Comparison of ENCODE assay signal across 20 mouse cellular contexts in genomic region chr1:75518427-75518826, GRCm38 (mm10). TPM values are rescaled to one million over a fixed set of nuclear protein-coding genes. Genes with fewer than 3 reads are reported as not detected.
A peak's percentile ranks its signal among the peaks of the same experiment; 100 is the strongest.
DNase-seq lines count a peak whose midpoint lies in the region; ATAC-seq and TF ChIP-seq lines count a peak whose summit lies in the region.
"Had no signal": no experiment of that assay in that cellular context is flagged by ENCODE, and none has a peak within 500 bp of the region (broad histone marks: within the 10 kb centered on the region; RNA-seq: fewer than 3 reads in every experiment).

No protein-coding gene starts in this region.

- no peaks in the 10 kb centered on the region for H3K27me3 ChIP-seq in kidney, embryonic 16.5 days (ENCODE audit: insufficient read depth, low read length)
- no peaks in the 10 kb centered on the region for H3K27me3 ChIP-seq in E14TG2a.4 (ENCODE audit: insufficient read depth, low read length)
- H3K27me3 ChIP-seq in intestine, embryonic 15.5 days (replicated peaks): no peaks in the 10 kb centered on the region
- H3K27me3 ChIP-seq: hindbrain, embryonic 13.5 days; neural tube, embryonic 13.5 days had no signal

- no peaks in the 10 kb centered on the region for H3K9me3 ChIP-seq in kidney, embryonic 16.5 days (ENCODE audit: low read length)
- no peaks in the 10 kb centered on the region for H3K9me3 ChIP-seq in E14TG2a.4 (ENCODE audit: low read length)
- no peaks in the 10 kb centered on the region for H3K9me3 ChIP-seq in ES-E14 (ENCODE audit: control insufficient read depth, insufficient read depth, low read depth, low read length)
- no peaks in the 10 kb centered on the region for H3K9me3 ChIP-seq in intestine, embryonic 15.5 days
- H3K9me3 ChIP-seq: hindbrain, embryonic 13.5 days; midbrain, embryonic 10.5 days; neural tube, embryonic 13.5 days had no signal

- H3K4me3 ChIP-seq in kidney, embryonic 16.5 days (ENCODE audit: low read length): no peak overlapping the region
- H3K4me3 ChIP-seq in E14TG2a.4 (replicated peaks; ENCODE audit: low read length) (0 out of 2 replicates have a peak overlapping the region, but pooled peaks have one; percentile 13), ES-E14 (ENCODE audit: insufficient read depth in 1 of 2, low read depth in 1 of 2, low read length in 2 of 2, poor library complexity in 1 of 2, severe bottlenecking in 1 of 2) (no peak overlapping the region)
- no peak overlapping the region for H3K4me3 ChIP-seq in intestine, embryonic 15.5 days (replicated peaks)
- H3K4me3 ChIP-seq: hindbrain, embryonic 13.5 days; layer of hippocampus, adult 2 months; midbrain, embryonic 10.5 days; neural tube, embryonic 13.5 days had no signal

- no peaks in the 10 kb centered on the region for H3K36me3 ChIP-seq in kidney, embryonic 16.5 days (ENCODE audit: insufficient read depth, low read length)
- H3K36me3 ChIP-seq in E14TG2a.4 (ENCODE audit: insufficient read depth, low read length) (no peaks in the 10 kb centered on the region), ES-E14 (ENCODE audit: control insufficient read depth, insufficient read depth, low read length, poor library complexity, severe bottlenecking) (no peaks in the 10 kb centered on the region)
- no peaks in the 10 kb centered on the region for H3K36me3 ChIP-seq in intestine, embryonic 15.5 days
- H3K36me3 ChIP-seq: hindbrain, embryonic 13.5 days; midbrain, embryonic 10.5 days; neural tube, embryonic 13.5 days had no signal

- 0 out of 2 replicates have a peak, but pooled peaks have one; percentile 5 for TF ChIP-seq CTCF in E14TG2a.4 (conservative IDR thresholded peaks at IDR 0.05; ENCODE audit: low read length)

- no peak for DNase-seq in kidney, postnatal 25 days
- DNase-seq in ES-E14 (ENCODE audit: low read depth, low spot score): no peak
- no peak for DNase-seq in ovary, adult 18-20 months (ENCODE audit: low spot score)
- DNase-seq in adipocyte (ENCODE audit: low spot score): no peak
- DNase-seq: adrenal gland, postnatal 10 days; cerebellum, adult 18-20 months; cerebellum, postnatal 36 days; gastrocnemius, postnatal 10 days; heart, adult 18-20 months; lung, postnatal 36 days; right cerebral cortex, postnatal 14 days had no signal

- H3K4me2 ChIP-seq in kidney, embryonic 16.5 days (replicated peaks; ENCODE audit: low read depth, low read length): no peak overlapping the region
- H3K4me2 ChIP-seq in intestine, embryonic 15.5 days (replicated peaks): no peak overlapping the region
- H3K4me2 ChIP-seq: hindbrain, embryonic 13.5 days; neural tube, embryonic 13.5 days had no signal

- ATAC-seq in kidney, embryonic 16.5 days (ENCODE audit: low FRiP score, low TSS enrichment): no peak
- no peak for ATAC-seq in intestine, embryonic 15.5 days

- no peak overlapping the region for H3K9ac ChIP-seq in kidney, embryonic 16.5 days (replicated peaks; ENCODE audit: low read length)
- peak overlapping the region; percentile 32; the same call in 1 of the 2 replicates for H3K9ac ChIP-seq in ES-E14 (ENCODE audit: insufficient read depth, low read depth, low read length, poor library complexity, severe bottlenecking)
- H3K9ac ChIP-seq in intestine, embryonic 15.5 days: no peak overlapping the region
- H3K9ac ChIP-seq: hindbrain, embryonic 13.5 days; liver, embryonic 14.5 days; neural tube, embryonic 13.5 days had no signal

- 94% methylated on average over 4 of the region's 4 CpGs for WGBS in kidney, embryonic 16.5 days
- WGBS in intestine, embryonic 15.5 days: 92% methylated on average over 4 of the region's 4 CpGs

- H3K4me1 ChIP-seq in kidney, embryonic 16.5 days (ENCODE audit: insufficient read depth, low read length): peaks cover 16% of the 10 kb centered on the region
- H3K4me1 ChIP-seq in E14TG2a.4 (replicated peaks; ENCODE audit: low read depth, low read length) (peaks cover 71% of the 10 kb centered on the region), ES-E14 (ENCODE audit: control insufficient read depth in 2 of 2, insufficient read depth in 2 of 2, low read length in 2 of 2, poor library complexity in 1 of 2) (peaks cover 0 to 8% of the 10 kb centered on the region in 2 experiments; a peak in 2 of 4 replicates)
- H3K4me1 ChIP-seq in intestine, embryonic 15.5 days (replicated peaks): peaks cover 23% of the 10 kb centered on the region

- peak overlapping the region; percentile 20; the same call in 1 of the 2 replicates for H3K27ac ChIP-seq in kidney, embryonic 16.5 days (ENCODE audit: low read length)
- H3K27ac ChIP-seq in ES-E14 (ENCODE audit: insufficient read depth, low read depth, low read length, poor library complexity, severe bottlenecking): peak overlapping the region; percentile 72
- peak overlapping the region; percentile 83 for H3K27ac ChIP-seq in intestine, embryonic 15.5 days
- H3K27ac ChIP-seq: hindbrain, embryonic 13.5 days; layer of hippocampus, adult 2 months; liver, embryonic 14.5 days; midbrain, embryonic 10.5 days; neural tube, embryonic 13.5 days had no signal

- in situ Hi-C loops in ES-E14 (cut with MboI; ENCODE audit: low sequenced_read_pairs in 2 of 2, unreplicated experiment in 2 of 2): no loop called here

TF ChIP-seq in ES-E14, 5 proteins besides CTCF, POLR2A, EP300 and RAD21:
- TF ChIP-seq MAFK (IDR thresholded peaks at IDR 0.05; ENCODE audit: insufficient read depth, low read depth, low read length) (no peak), HCFC1 (IDR thresholded peaks at IDR 0.05; ENCODE audit: borderline replicate concordance, insufficient read depth, low read length) (no peak), ZC3H11A (IDR thresholded peaks at IDR 0.05; ENCODE audit: borderline replicate concordance, low read depth, low read length) (no peak), CHD2 (IDR thresholded peaks at IDR 0.05; ENCODE audit: low read depth, low read length) (no peak)

RNA-seq across cellular contexts. Expression of gene Stk11ip, which starts 2.9 kb away (rescaled TPM):
- 28.8 and 30.6 TPM in 2 replicates for polyA plus RNA-seq in kidney, embryonic 16.5 days (2015; fragmentation: Nextera tagmentation; extraction: Ambion mirVana)
- 26.8 and 41.8 TPM in 2 replicates for total RNA-seq in ES-E14 (2012; rRNA removed)
- 18.2 and 18.9 TPM in 2 replicates for polyA plus RNA-seq in intestine, embryonic 15.5 days (2015; fragmentation: Nextera tagmentation; extraction: Ambion mirVana)

RNA-seq across cellular contexts. Expression of gene Inha, which starts 11.6 kb away (rescaled TPM):
- 7.8 and 10.7 TPM in 2 replicates for polyA plus RNA-seq in kidney, embryonic 16.5 days (2015; fragmentation: Nextera tagmentation; extraction: Ambion mirVana)
- 0.80 and 1.6 TPM in 2 replicates for total RNA-seq in ES-E14 (2012; rRNA removed)
- 5.2 and 8.9 TPM in 2 replicates for polyA plus RNA-seq in intestine, embryonic 15.5 days (2015; fragmentation: Nextera tagmentation; extraction: Ambion mirVana)
- total RNA-seq: MEL had no signal

RNA-seq across cellular contexts. Expression of gene Obsl1, which starts 12.2 kb away (rescaled TPM):
- polyA plus RNA-seq in kidney, embryonic 16.5 days (2015; fragmentation: Nextera tagmentation; extraction: Ambion mirVana): 55.7 and 60.9 TPM in 2 replicates
- 45.0 and 52.2 TPM in 2 replicates for total RNA-seq in ES-E14 (2012; rRNA removed)
- 70.3 and 70.5 TPM in 2 replicates for polyA plus RNA-seq in intestine, embryonic 15.5 days (2015; fragmentation: Nextera tagmentation; extraction: Ambion mirVana)

RNA-seq across cellular contexts. Expression of gene Slc4a3, which starts 27.6 kb away (rescaled TPM):
- polyA plus RNA-seq in kidney, embryonic 16.5 days (2015; fragmentation: Nextera tagmentation; extraction: Ambion mirVana): 24.5 and 24.9 TPM in 2 replicates
- total RNA-seq in ES-E14 (2012; rRNA removed): 7.9 and 16.0 TPM in 2 replicates
- 13.4 and 14.1 TPM in 2 replicates for polyA plus RNA-seq in intestine, embryonic 15.5 days (2015; fragmentation: Nextera tagmentation; extraction: Ambion mirVana)
- total RNA-seq: MEL had no signal

RNA-seq across cellular contexts. Expression of gene Tmem198, which starts 39.1 kb away (rescaled TPM):
- polyA plus RNA-seq in kidney, embryonic 16.5 days (2015; fragmentation: Nextera tagmentation; extraction: Ambion mirVana): 0.77 and 0.99 TPM in 2 replicates
- total RNA-seq in ES-E14 (2012; rRNA removed): 1.6 TPM in 2 replicates
- 2.2 and 2.4 TPM in 2 replicates for polyA plus RNA-seq in intestine, embryonic 15.5 days (2015; fragmentation: Nextera tagmentation; extraction: Ambion mirVana)

Comparison
In these comparisons a context has a peak if more than half of its experiments do, and no peak if none do; other contexts are left out.
1. H3K27ac ChIP-seq: peak in every context shown above with its lines; median percentile 83 in intestine, embryonic 15.5 days; 72 in ES-E14; 20 in kidney, embryonic 16.5 days.